Mouse (Mus musculus): ENCODE results near the gene Plekhh3.

DNA sequence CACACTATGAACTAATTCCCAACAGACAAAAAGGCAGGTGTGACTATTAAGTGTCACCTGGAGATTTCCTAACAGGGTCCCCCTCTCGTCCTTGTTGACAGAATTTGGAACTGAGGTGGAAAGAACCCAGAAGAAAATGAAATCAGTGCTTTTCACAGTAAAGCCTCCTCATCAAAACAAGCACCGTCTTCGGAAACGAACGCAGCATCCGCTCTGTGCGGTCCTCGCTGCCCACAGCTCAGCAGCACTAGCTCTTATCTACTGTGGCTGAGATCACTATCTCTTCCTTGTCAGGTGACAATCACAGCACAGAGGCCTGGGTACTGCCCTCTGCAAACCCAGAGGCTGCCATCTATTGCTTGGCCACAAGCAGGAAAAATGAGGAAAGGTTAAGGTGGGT lies 25.0 kb upstream of the Plekhh3 start:
- TF ChIP-seq GATA1 (IDR thresholded peaks at IDR 0.05; ENCODE audit: borderline replicate concordance, low read length): no peak
- TF ChIP-seq FLI1 (IDR thresholded peaks at IDR 0.05; ENCODE audit: low read length): no peak
